Mouse (Mus musculus) E14TG2a.4 (cell line): ENCODE data around the gene Sirt2.

Experiments used
- CTCF ChIP-seq: conservative IDR thresholded peaks from 2 replicates; pipeline ENCODE4 v1.5.1; 2014; ENCODE audit warnings: low read length
- POU5F1 ChIP-seq: IDR thresholded peaks from 2 replicates; pipeline ENCODE4 v1.6.1; 2014; ENCODE audit warnings: low read length, borderline replicate concordance

GRCm38 (mm10) chr7:28822993-28823903 is 56.7 kb downstream of the Sirt2 start:
- TF ChIP-seq CTCF (no peak), POU5F1 (no peak)
